Mouse (Mus musculus): ENCODE measurements around the gene Rbm20. TPM values are rescaled to one million over a fixed set of nuclear protein-coding genes. Genes with fewer than 3 reads are reported as not detected.
A peak's percentile ranks its signal among the peaks of the same experiment; 100 is the strongest.
"Not testable (repeated sequence)": the region's sequence is repeated elsewhere in the genome, so short reads cannot be mapped to it uniquely, and the experiment has no call there.

Gene Rbm20
- total and polyA plus RNA-seq, 2 experiments from 2014 or later: 1.4 to 3.4 TPM

GRCm38 (mm10) chr19:53799885-53800284, 122.8 kb downstream of the Rbm20 start:
- Histone ChIP-seq H3K4me3 (ENCODE audit: low read depth, low read length) (no peak overlapping the region), H3K27me3 (ENCODE audit: insufficient read depth, low read length) (no peaks in the 10 kb centered on the region), H3K9me3 (ENCODE audit: low read length) (no peaks in the 10 kb centered on the region), H3K27ac (ENCODE audit: low read depth, low read length) (no peak overlapping the region), H3K4me2 (ENCODE audit: low read depth) (no peak overlapping the region), H3K9ac (no peak overlapping the region), H3K36me3 (ENCODE audit: insufficient read depth) (no peaks in the 10 kb centered on the region), H3K4me1 (ENCODE audit: insufficient read depth) (no peaks in the 10 kb centered on the region)
- no peak for ATAC-seq
- no peak for DNase-seq
- 87% methylated on average over 11 of the region's 11 CpGs for whole genome bisulfite sequencing
- TF ChIP-seq CTCF (IDR thresholded peaks at IDR 0.05; ENCODE audit: low read depth): no peak

- DNase-seq: no peak
- H3K27ac ChIP-seq (ENCODE audit: low read depth, low read length): no peak overlapping the region
Observed at GRCm38 (mm10) chr19:53800365-53800999, 123.4 kb downstream of the Rbm20 start.

GRCm38 (mm10) chr19:53801380-53801779, 124.3 kb downstream of the Rbm20 start:
- no peaks in the 10 kb centered on the region for H3K36me3 ChIP-seq (ENCODE audit: insufficient read depth)
- no peak for TF ChIP-seq CTCF (IDR thresholded peaks at IDR 0.05; ENCODE audit: low read depth)
- H3K27ac ChIP-seq (ENCODE audit: low read depth, low read length): no peak overlapping the region
- H3K4me2 ChIP-seq (ENCODE audit: low read depth): no peak overlapping the region
- no peaks in the 10 kb centered on the region for H3K27me3 ChIP-seq (ENCODE audit: insufficient read depth, low read length)
- DNase-seq (no peak), ATAC-seq (no peak)
- H3K4me1 ChIP-seq (ENCODE audit: insufficient read depth): no peaks in the 10 kb centered on the region
- no peak overlapping the region for H3K9ac ChIP-seq
- 93% methylated on average over 5 of the region's 5 CpGs for WGBS
- H3K9me3 ChIP-seq (ENCODE audit: low read length): no peaks in the 10 kb centered on the region
- no peak overlapping the region for H3K4me3 ChIP-seq (ENCODE audit: low read depth, low read length)

More at GRCm38 (mm10) chr19:53800365-53800999, 123.4 kb downstream of the Rbm20 start:
- H3K9me3 ChIP-seq (ENCODE audit: low read length): no peaks in the 10 kb centered on the region
- H3K4me2 ChIP-seq (ENCODE audit: low read depth): no peak overlapping the region
- no peaks in the 10 kb centered on the region for H3K36me3 ChIP-seq (ENCODE audit: insufficient read depth)
- H3K27me3 ChIP-seq (ENCODE audit: insufficient read depth, low read length): no peaks in the 10 kb centered on the region
- TF ChIP-seq CTCF (IDR thresholded peaks at IDR 0.05; ENCODE audit: low read depth): no peak
- no peak overlapping the region for H3K9ac ChIP-seq
- no peaks in the 10 kb centered on the region for H3K4me1 ChIP-seq (ENCODE audit: insufficient read depth)
- WGBS: 86% methylated on average over 15 of the region's 15 CpGs
- no peak for ATAC-seq
- H3K4me3 ChIP-seq (ENCODE audit: low read depth, low read length): no peak overlapping the region

GRCm38 (mm10) chr19:53801789-53802683, 124.9 kb downstream of the Rbm20 start:
- no peaks in the 10 kb centered on the region for H3K4me1 ChIP-seq (ENCODE audit: insufficient read depth)
- H3K4me3 ChIP-seq (ENCODE audit: low read depth, low read length): no peak overlapping the region
- 79% methylated on average over 11 of the region's 11 CpGs for WGBS
- no peak for TF ChIP-seq CTCF (IDR thresholded peaks at IDR 0.05; ENCODE audit: low read depth)
- no peaks in the 10 kb centered on the region for H3K27me3 ChIP-seq (ENCODE audit: insufficient read depth, low read length)
- H3K9ac ChIP-seq: no peak overlapping the region
- DNase-seq: no peak
- no peaks in the 10 kb centered on the region for H3K36me3 ChIP-seq (ENCODE audit: insufficient read depth)
- H3K4me2 ChIP-seq (ENCODE audit: low read depth): no peak overlapping the region
- no peaks in the 10 kb centered on the region for H3K9me3 ChIP-seq (ENCODE audit: low read length)
- no peak overlapping the region for H3K27ac ChIP-seq (ENCODE audit: low read depth, low read length)
- ATAC-seq: no peak

DNA sequence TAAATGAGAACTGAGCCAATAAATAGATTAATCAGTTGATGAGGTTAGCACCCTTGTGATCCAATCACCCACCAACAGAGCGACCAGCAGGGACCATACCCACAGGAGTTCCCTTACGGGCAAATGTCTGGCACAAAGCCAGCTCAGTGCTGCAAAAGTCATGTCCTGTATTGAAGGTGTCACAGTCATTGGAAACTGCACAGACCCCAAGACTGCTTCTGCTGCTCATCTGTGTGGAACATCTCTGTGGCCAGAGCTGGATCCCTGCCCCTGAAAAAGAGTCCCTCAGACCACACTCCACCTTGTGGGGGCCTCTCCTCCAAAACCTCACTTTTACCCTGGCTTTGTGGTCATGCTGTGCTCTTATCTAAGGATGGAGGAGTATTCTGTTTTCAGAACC, 126.8 kb downstream of the Rbm20 start:
- H3K4me2 ChIP-seq (ENCODE audit: low read depth): no peak overlapping the region
- no peak overlapping the region for H3K27ac ChIP-seq (ENCODE audit: low read depth, low read length)
- no peaks in the 10 kb centered on the region for H3K4me1 ChIP-seq (ENCODE audit: insufficient read depth)
- no peak overlapping the region for H3K9ac ChIP-seq
- no peaks in the 10 kb centered on the region for H3K36me3 ChIP-seq (ENCODE audit: insufficient read depth)
- no peaks in the 10 kb centered on the region for H3K27me3 ChIP-seq (ENCODE audit: insufficient read depth, low read length)
- H3K4me3 ChIP-seq (ENCODE audit: low read depth, low read length): no peak overlapping the region
- WGBS: 67% methylated on average over 2 of the region's 2 CpGs
- no peak for TF ChIP-seq CTCF (IDR thresholded peaks at IDR 0.05; ENCODE audit: low read depth)
- ATAC-seq (no peak), DNase-seq (no peak)
- H3K9me3 ChIP-seq (ENCODE audit: low read length): no peaks in the 10 kb centered on the region

GRCm38 (mm10) chr19:53805063-53805462, 128.0 kb downstream of the Rbm20 start:
- ATAC-seq (no peak), DNase-seq (no peak)
- Histone ChIP-seq H3K4me2 (ENCODE audit: low read depth) (no peak overlapping the region), H3K36me3 (ENCODE audit: insufficient read depth) (no peaks in the 10 kb centered on the region), H3K9me3 (ENCODE audit: low read length) (no peaks in the 10 kb centered on the region), H3K27ac (ENCODE audit: low read depth, low read length) (no peak overlapping the region), H3K9ac (no peak overlapping the region), H3K4me3 (ENCODE audit: low read depth, low read length) (no peak overlapping the region), H3K27me3 (ENCODE audit: insufficient read depth, low read length) (no peaks in the 10 kb centered on the region), H3K4me1 (ENCODE audit: insufficient read depth) (no peaks in the 10 kb centered on the region)
- no peak for TF ChIP-seq CTCF (IDR thresholded peaks at IDR 0.05; ENCODE audit: low read depth)
- 86% methylated on average over 3 of the region's 3 CpGs for WGBS

- no peak for TF ChIP-seq CTCF (IDR thresholded peaks at IDR 0.05; ENCODE audit: low read depth)
- no peak overlapping the region for H3K4me2 ChIP-seq (ENCODE audit: low read depth)
- no peaks in the 10 kb centered on the region for H3K27me3 ChIP-seq (ENCODE audit: insufficient read depth, low read length)
- no peak overlapping the region for H3K4me3 ChIP-seq (ENCODE audit: low read depth, low read length)
- no peak overlapping the region for H3K27ac ChIP-seq (ENCODE audit: low read depth, low read length)
- DNase-seq: no peak
- H3K9me3 ChIP-seq (ENCODE audit: low read length): no peaks in the 10 kb centered on the region
- H3K36me3 ChIP-seq (ENCODE audit: insufficient read depth): no peaks in the 10 kb centered on the region
- no peaks in the 10 kb centered on the region for H3K4me1 ChIP-seq (ENCODE audit: insufficient read depth)
- no peak overlapping the region for H3K9ac ChIP-seq
- 50% methylated on average over 7 of the region's 7 CpGs for WGBS
- ATAC-seq: peak; percentile 63
Observed at GRCm38 (mm10) chr19:53806126-53806525, 129.0 kb downstream of the Rbm20 start.

DNA sequence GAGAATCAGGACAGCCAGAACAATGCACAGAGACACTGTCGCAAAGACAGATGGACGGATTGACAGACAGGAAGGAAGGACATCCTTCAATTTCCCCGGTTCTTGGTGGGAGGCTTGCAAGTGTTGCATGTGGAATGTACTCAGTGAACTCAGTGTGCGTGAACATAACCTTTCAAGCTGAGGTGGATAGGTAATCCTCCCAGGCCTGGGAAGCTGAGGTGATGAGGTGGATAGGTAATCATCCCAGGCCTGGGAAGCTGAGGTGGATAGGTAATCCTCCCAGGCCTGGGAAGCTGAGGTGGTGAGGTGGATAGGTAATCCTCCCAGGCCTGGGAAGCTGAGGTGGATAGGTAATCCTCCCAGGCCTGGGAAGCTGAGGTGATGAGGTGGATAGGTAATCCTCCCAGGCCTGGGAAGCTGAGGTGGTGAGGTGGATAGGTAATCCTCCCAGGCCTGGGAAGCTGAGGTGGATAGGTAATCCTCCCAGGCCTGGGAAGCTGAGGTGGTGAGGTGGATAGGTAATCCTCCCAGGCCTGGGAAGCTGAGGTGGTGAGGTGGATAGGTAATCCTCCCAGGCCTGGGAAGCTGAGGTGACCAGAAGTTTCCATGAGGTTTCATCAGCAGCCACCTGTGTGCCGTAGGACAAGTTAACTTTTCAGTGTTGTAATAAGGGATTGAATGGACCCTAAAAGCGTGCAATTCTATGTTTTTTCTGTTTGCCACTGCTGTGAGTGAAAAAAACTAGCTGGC, 129.6 kb downstream of the Rbm20 start:
- H3K4me3 ChIP-seq (ENCODE audit: low read depth, low read length); H3K36me3 ChIP-seq (ENCODE audit: insufficient read depth); H3K4me2 ChIP-seq (ENCODE audit: low read depth); H3K9ac ChIP-seq; H3K27me3 ChIP-seq (ENCODE audit: insufficient read depth, low read length); ATAC-seq; H3K4me1 ChIP-seq (ENCODE audit: insufficient read depth); H3K9me3 ChIP-seq (ENCODE audit: low read length); DNase-seq; H3K27ac ChIP-seq (ENCODE audit: low read depth, low read length): not testable (repeated sequence)
- 80% methylated on average over 6 of the region's 6 CpGs for WGBS

All from forebrain, postnatal 0 days (tissue).